Mouse (Mus musculus) adrenal gland, postnatal 36 days (tissue): ENCODE results near the gene 2510002D24Rik. TPM values are rescaled to one million over a fixed set of nuclear protein-coding genes. Genes with fewer than 3 reads are reported as not detected.

Source experiments
- DNase-seq, 2 experiments: peaks; one replicate each; pipeline ENCODE4 v3.0.0; 2021; ENCODE audit warnings: mixed read lengths in 1 of 2
- long read RNA-seq, 2 experiments: library from polyadenylated mRNA; stranded (forward); transcript quantifications; one replicate each; pipeline ENCODE4 v2.0.0; 2021; ENCODE audit warnings: borderline sequencing depth in 2 of 2
- total RNA-seq, 2 experiments: library from RNA; stranded (reverse); gene quantifications; 2 replicates each; pipeline ENCODE4 v1.2.3; 2021

2510002D24Rik gene
- total RNA-seq, result 10 to 100 TPM; 12.6 to 22.3 TPM
- long read RNA-seq, experiment 1, transcript 2510002D24Rik-201 (3 exons, 1,281 nt), result major isoform, 30 of 44 reads
- long read RNA-seq, experiment 1, transcript 2510002D24Rik-203 (2 exons, 930 nt), result minor isoform, 9 of 44 reads
- long read RNA-seq, experiment 1, partial matches to known transcripts, result 2 of 44 reads
- long read RNA-seq, experiment 1, other reads (novel, unspliced or antisense), result 3 of 44 reads
- long read RNA-seq, experiment 2, transcript 2510002D24Rik-201 (3 exons, 1,281 nt), result major isoform, 13 of 15 reads
- long read RNA-seq, experiment 2, partial matches to known transcripts, result 0 of 15 reads
- long read RNA-seq, experiment 2, other reads (novel, unspliced or antisense), result 0 of 15 reads

DNA sequence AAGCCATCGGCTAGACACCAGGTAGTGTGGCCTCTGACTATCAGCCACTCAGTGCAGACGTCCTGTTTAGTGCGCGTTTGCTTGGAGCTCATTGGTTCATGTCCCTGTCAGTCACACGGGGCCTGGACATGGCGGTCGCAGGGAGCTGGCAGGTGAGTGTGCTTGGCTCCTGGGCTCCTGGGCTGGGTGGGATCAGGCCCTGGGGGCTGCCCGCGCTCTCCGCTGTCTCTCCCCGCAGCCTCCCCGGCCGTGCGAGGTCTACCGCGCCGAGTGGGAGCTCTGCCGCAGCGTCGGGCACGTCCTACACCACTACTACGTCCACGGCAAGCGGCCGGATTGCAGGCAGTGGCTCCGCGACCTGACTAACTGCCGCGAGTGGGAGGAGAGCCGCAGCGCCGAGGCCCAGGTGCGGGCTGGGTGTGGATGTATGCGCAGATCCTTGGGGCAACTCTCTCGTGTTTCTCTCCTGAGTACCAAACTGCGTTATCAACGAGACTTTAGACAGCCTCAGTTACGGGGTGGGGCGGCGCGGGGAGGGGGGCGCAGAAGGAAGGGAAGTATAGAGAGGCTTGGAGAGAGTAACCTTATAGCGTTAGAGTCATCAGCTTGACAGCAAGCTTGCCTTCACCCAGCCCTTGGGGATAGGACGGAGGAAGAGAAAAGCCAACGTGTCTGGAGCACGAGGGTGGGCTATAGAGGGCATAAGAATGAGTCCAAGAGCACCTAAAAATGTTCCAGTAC is at the start of gene 2510002D24Rik, which contains the start of gene Gm28539:
TSS of gene 2510002D24Rik (plus strand) at position 111 of the 741 bp plus-strand sequence.
TSS of gene Gm28539 (plus strand) at position 117 of the 741 bp plus-strand sequence.
- DNase-seq, result peak; percentile 95

DNA sequence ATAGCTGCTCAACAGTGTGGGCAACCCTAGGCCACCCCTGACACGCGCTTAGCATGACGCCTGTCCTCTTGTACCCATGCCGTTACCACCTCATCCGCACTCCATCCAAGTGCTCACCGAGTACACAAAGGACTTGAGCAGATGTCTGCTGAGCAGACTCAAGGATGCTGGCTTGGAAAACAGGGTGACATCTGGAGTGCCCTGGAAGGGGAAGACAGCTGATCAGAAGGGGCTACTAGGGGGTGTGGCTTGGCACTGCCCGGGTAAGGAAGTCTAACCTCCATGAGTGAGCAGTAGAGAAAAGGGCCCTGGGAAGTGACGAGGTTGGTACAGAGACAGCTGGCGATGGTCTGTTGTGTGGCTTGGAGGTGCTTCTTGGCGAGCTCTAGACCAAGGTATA is 49.7 kb upstream of the 2510002D24Rik start:
- DNase-seq, result no peak

DNA sequence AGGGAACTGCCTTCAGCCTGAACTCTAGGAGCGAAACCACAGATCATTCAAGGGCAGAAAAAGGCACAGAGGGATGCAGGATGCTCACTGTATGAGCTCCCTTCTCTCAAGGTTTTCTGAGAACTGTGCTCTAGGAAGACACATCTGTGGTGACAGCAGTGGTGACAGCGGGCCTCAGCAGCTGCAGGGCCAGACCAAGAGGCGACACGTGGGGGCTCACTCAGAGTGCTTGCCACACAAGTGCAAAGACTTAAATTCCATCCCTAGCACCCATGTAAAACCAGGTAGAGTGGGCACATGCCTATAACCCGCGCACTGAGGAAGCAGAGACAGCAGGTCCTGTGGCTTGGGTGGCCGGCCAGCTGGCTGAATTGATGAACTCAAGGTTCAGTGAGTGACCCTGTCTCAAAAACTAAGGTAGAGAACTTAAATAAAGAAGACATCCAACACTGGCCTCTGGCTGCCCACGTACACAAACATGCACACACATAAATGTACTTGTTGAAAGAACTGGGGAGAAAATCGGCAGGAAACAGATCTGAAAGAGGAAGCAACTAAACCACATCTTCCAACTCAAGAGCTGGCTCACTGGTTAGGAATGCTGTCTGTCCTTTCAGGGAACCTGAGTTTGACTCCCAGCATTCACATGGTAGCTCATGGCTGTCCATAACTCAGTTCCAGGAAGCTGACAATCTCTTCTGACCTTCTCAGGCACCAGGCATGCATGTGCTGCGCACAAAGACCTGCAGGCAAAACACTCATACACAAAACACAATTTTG is 47.6 kb upstream of the 2510002D24Rik start:
- DNase-seq, result no peak

DNA sequence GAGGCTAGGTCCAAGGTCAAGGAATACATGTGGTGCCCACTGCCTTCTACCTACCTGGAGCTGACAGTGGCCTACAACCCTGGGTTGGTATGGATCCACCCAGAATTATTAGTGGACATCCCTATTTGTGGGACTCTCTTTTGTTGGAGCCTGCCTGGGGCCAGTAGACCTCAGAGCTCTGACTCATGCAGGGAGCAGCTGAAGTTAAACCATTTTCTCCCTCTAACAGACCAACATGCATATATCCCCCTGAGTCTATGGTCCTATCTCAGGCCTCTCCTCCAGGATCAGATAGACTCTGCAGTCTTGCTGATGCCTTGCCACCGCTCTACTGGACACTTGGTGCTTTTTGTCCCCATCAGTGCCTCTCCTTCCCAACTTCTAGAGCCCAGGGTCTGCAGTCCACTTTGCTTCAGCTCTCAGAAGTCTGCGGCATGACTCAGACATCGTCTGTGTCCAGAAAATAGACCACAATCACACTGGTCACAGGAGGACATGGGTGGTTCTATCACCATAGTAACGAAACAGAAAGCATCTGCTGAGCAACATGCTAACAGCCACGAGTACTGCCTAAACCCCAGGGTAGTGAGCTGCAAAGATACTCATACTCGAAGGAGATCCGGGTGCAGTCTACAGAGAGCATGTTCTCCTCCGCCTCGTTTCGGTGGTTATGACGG is 41.0 kb upstream of the 2510002D24Rik start:
- DNase-seq, result no peak

DNA sequence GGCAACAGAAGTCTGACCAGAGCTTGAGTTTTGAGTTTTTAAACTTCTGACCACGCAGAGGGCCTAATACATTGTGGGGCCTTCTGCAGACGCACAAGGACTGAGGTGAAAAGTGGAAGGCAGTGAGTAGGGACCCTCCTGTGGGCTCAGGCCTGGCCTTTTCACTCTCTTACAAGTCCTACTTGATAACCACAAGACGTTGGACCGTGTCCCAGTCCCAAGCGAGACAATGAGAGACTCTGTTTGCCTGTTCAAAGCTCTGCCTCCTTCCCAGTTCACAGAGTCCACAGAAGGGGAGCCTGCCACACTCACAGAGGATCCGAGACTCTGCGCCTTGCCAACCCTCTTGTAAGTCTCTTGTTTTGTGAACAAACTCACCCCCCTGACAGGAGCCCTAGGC is 39.7 kb upstream of the 2510002D24Rik start:
- DNase-seq, result no peak

DNA sequence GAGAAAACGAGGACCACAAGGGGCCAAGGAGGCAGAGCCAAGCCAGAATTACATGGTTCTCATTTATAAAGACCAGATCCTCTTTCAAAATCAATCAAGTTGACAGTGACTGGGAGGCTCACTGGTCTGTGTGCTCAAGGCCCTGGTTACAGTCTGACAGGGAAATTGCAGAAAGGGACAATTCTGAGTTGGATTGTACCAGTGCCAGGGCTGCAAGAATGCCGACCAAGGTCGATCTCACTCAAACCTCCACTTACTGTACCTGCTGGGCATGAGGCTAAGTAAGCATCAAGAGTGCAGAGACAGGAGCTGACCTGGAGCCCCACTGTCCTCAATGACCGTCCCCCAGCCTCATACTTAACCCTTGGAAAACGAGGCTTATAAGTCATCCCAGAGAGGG is 38.2 kb upstream of the 2510002D24Rik start:
- DNase-seq, result peak; percentile 24 to 26

DNA sequence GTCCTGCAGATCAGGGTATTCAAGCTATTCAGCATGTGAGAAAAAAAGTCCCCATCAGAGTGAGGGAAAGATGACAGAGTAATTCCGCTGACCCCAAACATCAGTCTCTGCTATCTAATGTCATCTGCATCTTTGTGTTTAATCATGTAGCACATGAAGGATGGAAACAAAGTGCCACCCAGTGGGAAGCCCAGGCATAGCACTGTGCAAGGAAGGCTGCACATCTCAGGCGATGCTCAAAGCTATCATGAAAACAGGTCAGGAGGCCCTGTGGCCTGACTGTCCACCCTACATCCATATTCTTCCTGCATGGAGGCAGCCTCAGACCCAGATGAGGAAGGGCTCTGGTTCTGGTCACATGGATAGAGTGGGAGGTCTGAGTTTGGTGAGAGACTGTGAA is 37.5 kb upstream of the 2510002D24Rik start:
- peak; percentile 65 to 74 for DNase-seq

DNA sequence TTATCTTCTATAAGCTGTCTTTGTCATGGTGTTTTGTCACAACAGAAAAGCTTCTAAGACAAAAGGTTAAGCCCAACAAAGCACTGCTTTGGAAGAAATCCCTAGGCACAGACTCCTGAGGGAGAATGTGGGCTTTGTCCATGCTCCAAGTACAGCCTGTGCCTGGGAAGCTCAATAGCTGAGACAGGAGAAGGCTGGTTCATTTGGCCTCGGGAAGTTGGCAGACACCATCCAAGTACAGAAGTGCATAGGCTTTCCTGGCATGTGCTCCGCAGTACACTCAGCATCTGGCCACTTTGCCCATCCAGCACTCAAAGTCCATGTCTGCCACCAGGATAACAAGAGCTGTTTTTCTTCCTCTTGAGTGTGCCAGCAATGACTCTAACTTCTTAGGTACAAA is 30.6 kb upstream of the 2510002D24Rik start:
- peak; percentile 61 to 65 for DNase-seq

DNA sequence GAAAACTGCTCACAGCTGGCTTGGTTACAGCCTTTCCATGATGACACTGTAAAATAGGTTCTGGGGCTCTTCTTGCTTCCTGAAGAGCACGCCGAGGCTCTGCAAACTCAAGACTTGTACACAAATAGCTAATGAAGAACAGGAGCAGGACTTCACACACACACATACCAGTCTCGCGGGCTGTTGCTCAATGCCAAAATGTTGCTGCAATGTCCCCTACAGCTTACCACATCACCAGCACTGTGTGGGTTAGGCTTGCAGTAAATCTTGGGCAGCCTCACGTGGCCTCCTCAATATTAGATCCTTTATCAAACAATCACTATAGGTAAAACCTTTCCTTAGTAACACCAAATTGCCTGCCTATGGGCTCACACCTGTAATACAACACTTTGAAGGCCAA is 27.4 kb upstream of the 2510002D24Rik start:
- DNase-seq, result peak; percentile 26 to 43

DNA sequence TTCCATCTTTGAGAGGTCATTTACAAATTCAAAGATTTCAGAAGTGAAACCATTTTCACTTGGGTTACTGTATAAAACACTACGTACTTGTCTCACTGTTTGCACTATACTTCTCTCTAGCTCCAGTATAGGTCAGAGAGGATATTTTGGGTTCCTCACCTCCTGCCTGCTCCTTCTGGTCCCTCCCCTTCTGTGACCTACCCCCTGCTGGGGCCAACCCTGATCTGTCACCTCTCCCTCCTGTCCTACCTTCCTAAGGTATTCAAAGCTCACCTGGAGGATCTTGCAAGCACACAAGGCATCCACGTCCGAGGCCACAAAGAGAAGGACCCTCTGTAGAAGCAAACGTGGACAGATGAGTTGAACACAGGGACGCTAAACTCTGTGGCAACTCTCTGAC is 25.3 kb upstream of the 2510002D24Rik start:
- no peak for DNase-seq

DNA sequence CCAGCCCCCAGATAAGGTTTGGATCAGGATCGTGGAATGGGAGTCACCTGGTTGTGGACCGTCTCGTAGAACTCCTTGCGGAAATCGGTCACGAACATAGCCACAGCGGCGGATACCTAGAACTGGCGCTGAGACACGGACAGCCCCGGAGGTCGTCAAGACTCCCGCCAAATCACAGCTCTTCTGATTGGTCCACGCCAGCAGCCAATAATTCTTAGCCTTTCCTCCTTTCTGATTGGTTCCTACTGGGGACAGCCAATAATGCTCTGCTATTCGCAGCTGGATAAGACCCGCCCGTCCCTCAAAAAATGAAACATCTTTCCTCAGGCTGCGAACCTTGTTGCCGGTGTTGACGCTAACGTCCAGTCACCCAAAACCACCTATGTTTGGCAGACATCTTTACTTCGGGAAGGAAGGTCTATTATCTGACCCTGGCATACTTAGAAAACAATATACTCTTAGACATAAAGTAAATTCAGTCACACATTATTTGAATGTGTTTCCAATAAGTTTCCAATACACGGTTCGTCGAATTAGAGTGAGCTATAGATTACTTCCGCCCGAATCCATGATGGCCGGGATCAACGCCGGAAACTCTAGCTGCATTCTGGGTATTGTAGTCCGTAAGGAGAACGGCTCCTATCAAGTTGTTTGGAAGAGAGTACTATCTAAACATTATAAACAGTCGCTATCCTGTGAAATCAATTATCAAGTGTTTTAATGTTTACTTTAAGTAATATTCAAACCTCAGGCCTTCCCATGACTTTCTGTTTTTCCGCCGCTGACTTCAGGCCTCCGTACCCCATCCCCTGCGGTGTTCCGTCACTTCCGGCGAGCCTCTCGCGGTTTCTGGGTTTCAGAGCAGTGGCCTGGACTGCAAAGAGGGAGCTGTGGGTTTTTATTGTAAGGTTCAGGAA is 24.7 kb upstream of the 2510002D24Rik start, which contains the start of the genes Ufd1 and Cdc45:
TSS of gene Ufd1 (plus strand) at position 312 of the 917 bp plus-strand sequence.
TSS of gene Cdc45 (minus strand) at position 520 of the 917 bp plus-strand sequence.
- DNase-seq, result peak; percentile 91 to 93

DNA sequence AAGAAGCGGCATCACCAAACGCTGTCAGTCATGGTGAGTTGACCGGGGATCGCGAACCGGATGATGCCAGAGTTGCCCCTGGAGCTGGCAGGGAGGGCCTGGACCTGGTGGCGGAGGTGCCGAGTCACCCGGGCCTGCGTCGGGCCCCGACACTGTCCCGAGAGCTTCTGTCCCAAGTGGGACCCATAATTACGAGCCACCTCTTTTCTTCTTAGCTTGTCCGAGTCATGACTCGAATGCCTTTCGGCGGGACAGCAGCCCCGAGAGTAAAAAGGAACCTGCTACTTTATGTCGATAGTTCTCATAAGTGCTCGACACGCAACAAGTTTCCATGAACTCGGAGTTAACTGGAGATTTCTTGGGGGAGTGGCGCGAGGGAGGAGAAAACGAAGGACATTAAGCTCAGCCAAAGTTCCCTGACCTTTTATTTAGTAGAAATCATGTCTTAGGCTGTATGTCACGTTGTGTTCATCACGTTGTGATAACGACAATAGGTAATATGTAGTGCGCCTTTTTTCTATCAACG is 23.9 kb upstream of the 2510002D24Rik start:
- peak in 1 of 2 experiments; percentile 56 for DNase-seq

DNA sequence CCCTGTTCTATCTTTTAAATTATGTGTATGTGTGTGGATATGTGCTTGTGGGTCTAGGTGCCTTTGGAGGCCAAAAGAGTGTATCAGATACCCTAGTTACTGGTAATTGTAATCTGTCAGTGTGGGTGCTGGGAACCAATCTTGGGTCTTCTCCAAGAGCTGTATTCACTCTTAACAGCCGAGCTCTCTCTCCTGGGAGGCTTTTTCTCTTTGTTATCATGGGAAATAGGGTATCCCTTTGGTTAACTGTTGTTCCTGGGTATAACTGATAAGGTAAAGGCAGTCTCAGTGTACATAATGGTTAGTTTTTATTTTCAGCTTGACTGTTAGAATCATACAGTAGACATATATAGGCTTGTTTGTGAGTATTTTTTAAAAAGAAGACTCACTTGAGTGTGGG is 14.0 kb upstream of the 2510002D24Rik start:
- DNase-seq, result no peak

DNA sequence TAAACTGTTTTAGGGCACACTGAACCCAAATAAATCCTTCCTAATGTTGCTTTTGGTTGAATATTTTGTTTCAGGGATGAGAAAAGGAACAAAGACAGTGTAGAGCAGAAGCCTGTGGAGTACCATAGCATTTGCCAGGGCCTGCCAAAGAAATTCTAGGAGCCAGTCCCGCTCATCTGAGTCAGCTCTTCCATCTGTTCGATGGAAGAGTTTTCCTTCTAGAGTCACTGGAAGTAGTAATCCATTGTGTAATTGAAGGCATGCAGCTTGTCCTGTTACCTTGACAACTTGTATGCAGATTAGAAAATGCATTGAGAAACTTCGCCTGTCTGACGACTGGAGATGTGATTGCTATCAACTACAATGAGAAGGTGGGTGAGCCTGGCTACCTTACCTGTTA is 13.5 kb upstream of the 2510002D24Rik start:
- no peak for DNase-seq

DNA sequence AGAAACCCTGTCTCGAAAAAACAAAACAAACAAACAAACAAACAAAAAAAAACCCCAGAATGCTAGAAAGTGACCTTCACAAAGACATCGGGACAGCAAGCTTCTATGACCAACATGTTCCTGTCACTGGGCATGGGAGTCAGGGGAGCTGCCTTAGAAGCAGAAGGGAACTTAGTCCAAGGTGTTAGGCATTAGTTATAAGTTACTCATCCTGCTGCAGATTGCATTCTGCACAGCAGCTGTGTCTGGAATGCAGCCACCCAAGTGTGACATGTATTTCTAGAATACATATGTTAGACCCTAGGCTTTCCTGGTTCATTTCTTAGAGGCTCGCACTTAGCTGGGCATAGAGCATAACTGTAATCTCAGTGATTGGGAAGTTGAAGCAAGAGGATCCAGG is 7.7 kb upstream of the 2510002D24Rik start:
- DNase-seq, result no peak

DNA sequence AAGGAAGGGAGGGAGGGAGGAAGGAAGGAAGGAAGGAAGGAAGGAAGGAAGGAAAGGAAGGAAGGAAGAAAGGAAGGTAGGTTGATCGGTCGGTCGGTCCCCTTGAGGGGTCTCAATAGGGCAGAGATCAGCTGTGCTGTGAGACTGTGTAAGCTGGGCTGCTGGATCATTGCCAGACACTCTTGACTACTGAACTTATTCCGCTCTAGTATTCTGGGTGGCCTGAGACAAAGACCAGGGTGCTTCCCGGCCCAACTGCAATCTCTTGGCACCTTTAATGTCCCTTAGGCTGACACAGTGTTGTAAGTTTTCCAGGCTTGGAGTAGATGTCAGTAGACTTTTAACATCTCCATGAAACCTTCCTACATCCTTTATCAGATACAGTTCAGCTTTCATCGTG is 7.3 kb upstream of the 2510002D24Rik start:
- no peak for DNase-seq

DNA sequence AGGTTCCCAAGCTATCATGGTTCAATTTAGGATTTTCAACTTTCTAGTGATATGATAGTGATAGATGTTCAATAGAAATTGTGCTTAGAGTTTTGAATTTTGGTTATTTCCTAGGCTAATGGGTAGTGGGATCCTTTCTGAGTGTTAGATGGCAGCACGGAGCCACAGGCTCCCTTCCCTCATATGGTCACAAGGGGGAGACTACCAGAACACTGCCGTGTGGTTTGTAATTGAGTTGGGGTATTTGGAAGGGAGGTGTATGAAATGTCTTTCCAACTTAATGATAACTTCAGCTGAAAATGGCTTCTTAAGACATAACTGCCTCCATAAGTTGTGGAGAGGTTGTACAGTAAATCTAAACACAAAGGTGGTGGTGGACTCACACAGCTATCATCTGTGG is 2.9 kb upstream of the 2510002D24Rik start:
- no peak for DNase-seq

DNA sequence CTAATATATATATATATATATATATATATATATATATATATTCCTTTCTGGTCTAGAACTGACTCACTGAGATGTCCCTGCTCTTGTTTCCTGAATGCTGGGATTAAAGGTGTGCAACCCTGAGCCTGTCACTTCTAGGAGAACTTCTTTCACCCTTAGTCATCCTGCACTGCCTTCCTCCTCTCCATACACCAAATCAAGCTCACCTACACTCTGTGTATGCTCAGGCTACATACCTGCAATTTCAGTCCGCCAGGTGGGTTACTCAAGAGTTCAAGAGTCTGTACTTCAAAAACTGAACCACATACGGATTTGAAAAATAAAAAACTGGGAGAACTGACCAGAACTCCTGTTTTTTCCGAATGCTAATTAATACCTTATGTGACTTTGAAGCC is 308 bp upstream of the 2510002D24Rik start:
- DNase-seq, result no peak

DNA sequence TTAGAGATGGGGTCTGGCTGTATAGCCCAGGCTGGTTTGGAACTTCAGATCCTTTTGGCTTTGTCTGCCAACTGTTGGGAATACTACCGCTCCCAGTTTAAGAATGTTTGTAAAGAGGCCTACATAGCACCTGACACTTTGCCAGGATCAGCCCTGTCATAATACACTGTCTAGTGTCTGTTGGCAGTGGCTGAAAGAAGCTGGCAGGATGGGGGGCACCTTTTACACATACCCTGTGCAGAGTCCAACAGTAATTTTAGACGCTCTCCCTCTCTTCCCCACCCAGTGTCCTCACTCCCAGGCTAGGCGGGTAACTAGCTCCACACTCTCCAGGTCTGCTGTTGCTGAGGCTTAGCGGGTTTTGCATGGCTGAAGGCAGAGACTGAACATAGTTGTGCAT is 2.0 kb downstream of the 2510002D24Rik start:
- no peak for DNase-seq

DNA sequence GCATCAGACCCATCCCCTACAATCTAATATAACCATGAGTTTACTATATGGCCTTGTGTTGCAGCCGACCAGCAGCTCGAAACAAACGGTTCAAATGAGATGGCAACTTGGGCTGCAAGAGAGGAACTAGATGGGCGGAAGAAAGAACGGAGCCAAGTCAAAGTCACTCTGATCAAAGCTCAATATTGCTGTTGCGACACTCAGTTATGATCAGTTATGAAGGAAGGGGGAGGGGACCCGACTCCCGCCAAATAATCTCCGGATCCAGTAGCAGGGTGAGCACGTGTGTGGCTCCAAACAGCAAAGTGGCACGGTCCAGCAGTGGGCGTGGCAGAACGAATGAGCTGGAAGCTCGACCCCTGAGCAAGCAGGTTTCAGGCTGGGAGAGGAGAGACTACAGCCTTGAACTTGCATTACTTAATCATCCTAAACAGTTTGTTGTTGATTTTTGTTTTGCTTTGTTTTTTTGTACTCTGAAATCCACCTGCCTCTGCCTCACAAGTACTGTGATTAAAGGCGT is 10.0 kb downstream of the 2510002D24Rik start:
- no peak for DNase-seq
